Mouse (Mus musculus) heart, embryonic 13.5 days (tissue): ENCODE measurements around the gene Vmn2r57. TPM values are rescaled to one million over a fixed set of nuclear protein-coding genes. Genes with fewer than 3 reads are reported as not detected.
"Not testable (repeated sequence)": the region's sequence is repeated elsewhere in the genome, so short reads cannot be mapped to it uniquely, and the experiment has no call there.

Experiments used
- ATAC-seq: fragments of 200-750 bp; cut with Nextera tagmentation; 2 replicates; pipeline ENCODE4 v1.8.0; 2017; ENCODE audit warnings: moderate TSS enrichment; ENCODE audit not compliant: insufficient number of reproducible peaks, low FRiP score, low TSS enrichment; ENCODE audit errors: extremely low read depth
- H3K27ac ChIP-seq: fragments of 300-500 bp; sonication (generic); replicated peaks from 2 replicates; pipeline ENCODE4 v1.5.1; 2015; ENCODE audit warnings: moderate library complexity, mild to moderate bottlenecking, inconsistent platforms
- H3K27me3 ChIP-seq: fragments of 300-500 bp; sonication (generic); replicated peaks from 2 replicates; pipeline ENCODE4 v1.6.1; 2015; ENCODE audit warnings: mild to moderate bottlenecking, inconsistent platforms
- H3K36me3 ChIP-seq: fragments of 300-500 bp; sonication (generic); 2 replicates; pipeline ENCODE4 v1.6.1; 2015; ENCODE audit warnings: mild to moderate bottlenecking, inconsistent platforms
- H3K4me1 ChIP-seq: fragments of 300-500 bp; sonication (generic); 2 replicates; pipeline ENCODE4 v1.6.1; 2015; ENCODE audit warnings: inconsistent platforms
- H3K4me2 ChIP-seq: fragments of 300-500 bp; sonication (generic); 2 replicates; pipeline ENCODE4 v1.6.1; 2015; ENCODE audit warnings: inconsistent platforms, mild to moderate bottlenecking, moderate library complexity
- H3K4me3 ChIP-seq: fragments of 300-500 bp; sonication (generic); 2 replicates; pipeline ENCODE4 v1.5.1; 2015; ENCODE audit warnings: moderate library complexity, mild to moderate bottlenecking, inconsistent platforms
- H3K9ac ChIP-seq: fragments of 300-500 bp; sonication (generic); 2 replicates; pipeline ENCODE4 v1.6.1; 2015; ENCODE audit warnings: inconsistent platforms, mild to moderate bottlenecking, moderate library complexity
- H3K9me3 ChIP-seq: fragments of 300-500 bp; sonication (generic); 2 replicates; pipeline ENCODE4 v1.6.1; 2016; ENCODE audit warnings: inconsistent platforms
- WGBS: fragments of 180-500 bp; shearing (Covaris S2); methylation state at CpG from one replicate; pipeline ENCODE4 v1.1.7; 2015; ENCODE audit warnings: mixed read lengths; 5-methylcytosine and 5-hydroxymethylcytosine counted together
- polyA plus RNA-seq: library from polyadenylated mRNA; unstranded; fragments of >200 nt; fragmentation: Nextera tagmentation; extraction: Ambion mirVana; gene quantifications from 2 replicates; pipeline ENCODE4 v1.2.1, GENCODE M21; 2015

Vmn2r57 gene
- polyA plus RNA-seq = 0.15 and 0.19 TPM in 2 replicates

DNA sequence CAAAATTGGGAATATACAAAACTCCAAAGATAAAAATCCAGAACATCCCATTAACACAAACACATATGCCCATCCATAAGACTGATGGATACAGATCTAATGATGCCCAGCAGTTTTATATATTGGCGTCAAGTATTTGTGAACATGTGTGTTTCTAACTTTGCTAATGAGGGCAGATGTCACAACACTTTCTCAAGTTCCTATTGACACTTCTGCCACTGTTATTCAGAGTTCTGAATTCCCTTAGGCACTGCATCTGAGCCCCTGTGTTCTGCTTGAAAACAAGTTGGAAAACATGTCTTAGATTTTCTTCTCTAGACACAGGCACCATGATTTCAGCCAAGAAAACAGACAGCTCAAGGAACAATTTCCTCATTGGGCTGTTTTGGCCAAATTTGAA, at the start of gene Vmn2r57:
Gene Vmn2r57 (minus strand): TSS at position 101 of the 400 bp plus-strand sequence.
- not testable (repeated sequence) for H3K9me3 ChIP-seq, H3K4me3 ChIP-seq, H3K36me3 ChIP-seq, H3K9ac ChIP-seq, ATAC-seq, H3K27me3 ChIP-seq, H3K27ac ChIP-seq, H3K4me2 ChIP-seq, H3K4me1 ChIP-seq
- 48% methylated on average over 1 of the region's 1 CpGs for WGBS

DNA sequence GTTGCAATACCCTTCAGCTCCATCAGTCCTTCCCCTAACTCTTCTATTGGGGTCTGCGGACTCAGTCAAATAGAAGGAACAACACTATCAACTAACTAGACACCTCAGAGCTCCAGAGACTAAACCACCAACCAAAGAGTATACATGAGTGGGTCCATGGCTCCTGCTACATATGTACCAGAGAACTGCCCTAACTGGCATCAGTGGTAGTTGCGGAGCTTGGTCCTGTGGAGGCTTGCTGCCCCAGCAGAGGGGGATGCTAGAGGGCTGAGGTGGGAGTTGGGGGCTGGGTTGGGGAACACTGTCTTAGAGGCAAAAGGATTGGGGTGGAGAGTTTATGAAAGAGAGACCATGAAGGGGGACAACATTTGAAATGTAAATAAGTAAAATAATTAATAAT, 49.4 kb upstream of the Vmn2r57 start:
- peaks cover 12% of the 10 kb centered on the region for H3K36me3 ChIP-seq
- H3K4me3 ChIP-seq = no peak overlapping the region
- H3K9ac ChIP-seq = no peak overlapping the region
- H3K27me3 ChIP-seq = no peaks in the 10 kb centered on the region
- 0 out of 2 replicates have a peak, but pooled peaks cover 10% of the 10 kb centered on the region for H3K9me3 ChIP-seq
- H3K27ac ChIP-seq = no peak overlapping the region
- 86% methylated on average over 2 of the region's 2 CpGs for WGBS
- no peak for ATAC-seq
- H3K4me1 ChIP-seq = peaks cover 5% of the 10 kb centered on the region; the same call in 1 of the 2 replicates
- no peak overlapping the region for H3K4me2 ChIP-seq

DNA sequence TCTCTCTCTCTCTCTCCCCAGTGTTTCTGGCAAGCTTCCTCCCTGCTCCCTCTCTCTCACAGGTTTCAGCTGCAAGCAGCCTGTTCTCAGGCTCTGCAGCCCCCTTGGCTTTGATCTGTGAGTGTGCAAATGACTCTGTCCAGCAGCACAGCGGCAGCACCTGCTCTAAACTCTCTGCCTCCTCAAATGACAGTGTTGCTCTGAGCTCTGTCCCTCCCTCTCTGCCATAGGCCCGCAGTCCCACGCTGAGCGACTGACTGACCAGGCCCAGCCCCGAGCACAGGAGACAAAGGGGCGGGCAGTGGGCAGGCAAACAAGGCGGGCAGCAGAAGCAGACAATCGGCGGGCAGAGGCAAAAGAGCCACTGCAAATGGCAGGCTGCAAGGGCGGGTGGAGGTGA, 3.4 kb upstream of the Vmn2r57 start:
- no peaks in the 10 kb centered on the region for H3K36me3 ChIP-seq
- no peaks in the 10 kb centered on the region for H3K4me1 ChIP-seq
- 8% methylated on average over 10 of the region's 10 CpGs for WGBS
- no peak for ATAC-seq
- H3K27ac ChIP-seq = no peak overlapping the region
- H3K9ac ChIP-seq = no peak overlapping the region
- H3K4me2 ChIP-seq = no peak overlapping the region
- H3K4me3 ChIP-seq = no peak overlapping the region
- peaks cover 9% of the 10 kb centered on the region; the same call in 1 of the 2 replicates for H3K9me3 ChIP-seq
- no peaks in the 10 kb centered on the region for H3K27me3 ChIP-seq

DNA sequence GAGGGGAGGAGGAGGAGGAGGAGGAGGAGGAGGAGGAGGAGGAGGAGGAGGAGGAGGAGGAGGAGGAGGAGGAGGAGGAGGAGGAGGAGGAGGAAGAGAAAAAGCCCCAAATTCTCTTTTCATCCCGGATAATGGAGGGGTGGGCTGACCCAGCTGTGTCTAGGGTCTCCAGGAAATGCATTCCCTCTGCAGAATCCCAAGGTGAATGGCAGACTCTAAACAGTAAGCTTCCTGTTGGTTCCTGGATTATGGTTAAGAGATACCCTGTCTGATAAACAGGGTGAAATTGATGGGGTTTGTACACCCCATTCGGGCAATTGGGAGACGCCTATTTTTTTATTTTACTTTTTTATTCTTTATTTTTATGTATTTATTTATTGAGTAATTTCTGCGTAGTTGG, 54.4 kb downstream of the Vmn2r57 start:
- no peaks in the 10 kb centered on the region for H3K9me3 ChIP-seq
- no peak overlapping the region for H3K4me3 ChIP-seq
- H3K9ac ChIP-seq = no peak overlapping the region
- no peaks in the 10 kb centered on the region for H3K27me3 ChIP-seq
- no peak for ATAC-seq
- peaks cover 6% of the 10 kb centered on the region for H3K4me1 ChIP-seq
- no peak overlapping the region for H3K27ac ChIP-seq
- 0 out of 2 replicates have a peak overlapping the region, but pooled peaks have one; percentile 22 for H3K4me2 ChIP-seq
- H3K36me3 ChIP-seq = no peaks in the 10 kb centered on the region
- 68% methylated on average over 4 of the region's 4 CpGs for WGBS

DNA sequence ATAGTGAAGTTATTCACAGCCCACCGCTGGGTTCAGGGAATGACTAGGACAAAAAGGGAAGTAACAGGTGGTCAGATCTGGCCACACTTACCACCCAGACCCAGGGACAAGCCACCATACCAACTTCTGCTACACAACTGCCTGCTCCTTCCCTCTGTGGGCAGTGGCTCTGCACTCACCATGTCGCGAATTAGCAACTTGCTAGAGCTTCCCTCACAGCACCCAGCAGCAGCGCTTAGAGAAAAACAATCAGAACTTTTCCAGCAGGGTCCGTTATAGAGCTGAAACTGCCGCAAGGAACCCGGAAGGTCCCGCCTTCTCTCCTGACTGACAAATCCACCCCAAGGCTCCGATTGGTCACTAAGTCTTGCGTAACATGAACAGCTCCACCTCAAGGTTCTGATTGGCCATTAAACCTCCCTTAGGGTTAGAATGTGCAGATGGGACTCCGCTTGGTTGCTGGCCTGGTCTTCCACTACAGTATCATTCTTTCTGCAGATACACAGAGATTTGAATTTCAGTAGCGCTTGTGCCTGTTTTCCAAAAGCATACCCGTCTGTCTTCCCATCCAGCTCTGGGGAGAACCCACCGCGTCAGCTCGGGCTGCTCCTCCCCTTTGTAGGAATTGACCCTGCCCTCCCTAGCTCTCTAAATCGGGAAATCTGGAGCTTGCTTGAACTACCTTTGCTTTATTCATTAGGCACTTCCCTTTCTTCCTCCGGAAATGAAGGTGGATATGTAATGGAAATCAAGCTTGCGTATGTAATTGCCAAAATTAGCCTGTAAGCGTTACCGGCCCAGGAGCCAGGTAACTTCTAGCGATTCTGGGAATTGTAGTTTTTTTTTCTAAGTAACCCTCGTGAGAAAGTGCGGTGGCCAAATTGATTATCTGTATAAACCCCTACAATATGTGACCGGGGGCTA, 55.2 kb downstream of the Vmn2r57 start, which contains the start of gene AI987944:
Gene AI987944 (minus strand): TSS at position 332 of the 924 bp plus-strand sequence.
- H3K4me3 ChIP-seq = peak within 1 kb of the TSS; percentile 78
- H3K4me2 ChIP-seq = peak within 1 kb of the TSS; percentile 74
- peaks cover 6% of the 10 kb centered on the region for H3K4me1 ChIP-seq
- ATAC-seq = peak; percentile 94
- H3K27me3 ChIP-seq = no peaks in the 10 kb centered on the region
- no peaks in the 10 kb centered on the region for H3K36me3 ChIP-seq
- no peaks in the 10 kb centered on the region for H3K9me3 ChIP-seq
- peak within 1 kb of the TSS; percentile 85 for H3K9ac ChIP-seq
- under 1% methylated on average over 25 of the region's 25 CpGs for WGBS
- peak within 1 kb of the TSS; percentile 72 for H3K27ac ChIP-seq

Other genes with a start within 250 kb of the Vmn2r57 start
- gene AI987944, start 55.3 kb downstream of the Vmn2r57 start, polyA plus RNA-seq = 9.2 and 10.3 TPM in 2 replicates
- 0.09 and 0.13 TPM in 2 replicates for gene Gm20449, start 50.7 kb upstream of the Vmn2r57 start, polyA plus RNA-seq
- 5.4 and 6.0 TPM in 2 replicates for gene AW146154, start 51.2 kb upstream of the Vmn2r57 start, polyA plus RNA-seq
- not detected in 2 replicates for gene Gm6871, start 125.0 kb upstream of the Vmn2r57 start, polyA plus RNA-seq
- gene 2610021A01Rik, start 150.5 kb upstream of the Vmn2r57 start, polyA plus RNA-seq = 5.5 TPM in 2 replicates
- 5.0 and 5.7 TPM in 2 replicates for gene Zfp788, start 184.5 kb upstream of the Vmn2r57 start, polyA plus RNA-seq